Mouse (Mus musculus) hindbrain, embryonic 14.5 days (tissue): ENCODE results near the gene Lrrc20. TPM values are rescaled to one million over a fixed set of nuclear protein-coding genes. Genes with fewer than 3 reads are reported as not detected.
"Not testable (repeated sequence)": the region's sequence is repeated elsewhere in the genome, so short reads cannot be mapped to it uniquely, and the experiment has no call there.

Experiments used
- ATAC-seq: fragments of 200-750 bp; cut with Nextera tagmentation; 2 replicates; pipeline ENCODE4 v1.8.0; 2017; ENCODE audit warnings: moderate number of reproducible peaks, mild to moderate bottlenecking, moderate TSS enrichment, moderate library complexity; ENCODE audit not compliant: low FRiP score
- DNase-seq: peaks from one replicate; pipeline ENCODE4 v3.0.0-alpha.2; 2015; ENCODE audit warnings: low spot score
- H3K27ac ChIP-seq: fragments of 300-500 bp; sonication (generic); 2 replicates; pipeline ENCODE4 v1.5.1; 2014; ENCODE audit warnings: mild to moderate bottlenecking, moderate library complexity
- H3K27me3 ChIP-seq: fragments of 300-500 bp; sonication (generic); 2 replicates; pipeline ENCODE4 v1.6.1; 2014; ENCODE audit warnings: mild to moderate bottlenecking, low read length, mixed read lengths; ENCODE audit not compliant: control insufficient read depth, insufficient read depth
- H3K36me3 ChIP-seq: fragments of 300-500 bp; sonication (generic); replicated peaks from 2 replicates; pipeline ENCODE4 v1.6.1; 2014; ENCODE audit not compliant: control insufficient read depth, insufficient read depth
- H3K4me1 ChIP-seq: fragments of 300-500 bp; sonication (generic); replicated peaks from 2 replicates; pipeline ENCODE4 v1.6.1; 2014; ENCODE audit warnings: antibody characterized with exemption, low read length, mixed read lengths; ENCODE audit not compliant: control insufficient read depth, insufficient read depth
- H3K4me2 ChIP-seq: fragments of 300-500 bp; sonication (generic); replicated peaks from 2 replicates; pipeline ENCODE4 v1.6.1; 2014; ENCODE audit warnings: mild to moderate bottlenecking, moderate library complexity
- H3K4me3 ChIP-seq: fragments of 300-500 bp; sonication (generic); replicated peaks from 2 replicates; pipeline ENCODE4 v1.5.1; 2014; ENCODE audit warnings: mild to moderate bottlenecking, low read length
- H3K9ac ChIP-seq: fragments of 300-500 bp; sonication (generic); 2 replicates; pipeline ENCODE4 v1.6.1; 2014
- H3K9me3 ChIP-seq: fragments of 300-500 bp; sonication (generic); 2 replicates; pipeline ENCODE4 v1.6.1; 2016; ENCODE audit warnings: low read length; ENCODE audit not compliant: control insufficient read depth
- WGBS: fragments of 180-500 bp; shearing (Covaris S2); extraction: QIAGEN DNeasy Blood & Tissue Kit; methylation state at CpG from one replicate; pipeline ENCODE4 v1.1.7; 2014; 5-methylcytosine and 5-hydroxymethylcytosine counted together
- polyA plus RNA-seq: library from polyadenylated mRNA; unstranded; fragments of >200 nt; fragmentation: Nextera tagmentation; extraction: Ambion mirVana; gene quantifications from 2 replicates; pipeline ENCODE4 v1.2.1, GENCODE M21; 2014

Gene Lrrc20
- polyA plus RNA-seq, 1 experiment from 2014 or later = 15.1 TPM

GRCm38 (mm10) chr10:61608233-61608632, 132.6 kb downstream of the Lrrc20 start:
- Histone ChIP-seq H3K27ac (no peak overlapping the region), H3K4me1 (no peaks in the 10 kb centered on the region), H3K9me3 (no peaks in the 10 kb centered on the region), H3K4me2 (no peak overlapping the region), H3K9ac (no peak overlapping the region), H3K27me3 (no peaks in the 10 kb centered on the region), H3K4me3 (no peak overlapping the region), H3K36me3 (no peaks in the 10 kb centered on the region)
- ATAC-seq = no peak
- no peak for DNase-seq

DNA sequence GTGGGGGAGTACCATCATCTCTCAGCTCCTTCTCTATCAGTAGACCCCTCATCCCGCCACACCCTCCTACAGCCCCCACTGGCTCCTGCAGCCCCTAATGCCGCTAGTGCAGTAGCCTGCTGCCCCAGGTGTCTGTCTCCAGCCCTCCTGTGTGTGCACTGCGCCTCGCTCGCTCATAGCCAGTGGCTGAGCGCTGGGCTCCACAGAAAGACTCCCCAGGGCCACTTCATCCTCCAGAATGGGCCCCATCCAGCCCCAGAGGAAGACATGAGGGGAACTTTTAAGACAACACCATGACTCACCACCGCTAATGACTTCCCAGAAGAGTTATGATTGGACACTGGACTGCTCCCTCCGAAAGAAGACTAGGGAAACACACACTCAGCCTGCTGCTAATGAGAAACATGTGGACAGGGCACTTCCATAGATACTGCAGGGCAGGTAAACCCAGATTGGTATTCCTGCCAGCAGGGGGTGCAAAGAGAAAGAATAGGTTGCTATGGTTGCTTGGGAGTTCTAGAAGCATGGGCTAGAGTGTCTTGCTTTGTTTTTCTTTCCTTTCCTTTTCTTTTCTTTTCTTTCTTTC, 135.1 kb downstream of the Lrrc20 start:
- 78% methylated on average over 8 of the region's 8 CpGs for WGBS
- H3K27me3 ChIP-seq = no peaks in the 10 kb centered on the region
- H3K27ac ChIP-seq = no peak overlapping the region

DNA sequence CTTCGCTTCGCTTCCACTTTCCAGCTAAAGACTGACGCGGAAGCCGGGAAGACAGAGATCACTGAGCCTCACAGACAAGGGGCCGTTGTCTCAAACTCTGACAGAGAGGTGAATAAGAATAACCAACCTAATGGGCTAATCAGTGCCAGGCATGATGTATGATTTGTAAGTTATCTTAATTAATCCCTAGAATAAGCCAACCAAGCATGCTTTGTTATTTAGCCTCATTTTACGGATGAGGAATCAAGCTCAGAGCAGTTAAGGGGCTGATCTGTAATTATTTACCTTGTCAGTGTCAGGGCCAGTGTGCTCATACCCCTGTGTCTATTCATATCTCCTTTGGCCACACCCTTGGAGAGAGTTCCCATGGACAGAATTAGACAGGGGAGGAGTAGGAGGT, 138.7 kb downstream of the Lrrc20 start:
- Histone ChIP-seq H3K9me3 (0 out of 2 replicates have a peak, but pooled peaks cover 3% of the 10 kb centered on the region), H3K27me3 (no peaks in the 10 kb centered on the region), H3K27ac (no peak overlapping the region), H3K4me3 (no peak overlapping the region), H3K4me1 (no peaks in the 10 kb centered on the region), H3K4me2 (no peak overlapping the region), H3K36me3 (no peaks in the 10 kb centered on the region), H3K9ac (no peak overlapping the region)
- 81% methylated on average over 7 of the region's 7 CpGs for WGBS
- ATAC-seq (no peak), DNase-seq (no peak)

More for the DNA sequence above, 135.1 kb downstream of the Lrrc20 start:
- no peak for ATAC-seq
- H3K36me3 ChIP-seq = no peaks in the 10 kb centered on the region
- no peaks in the 10 kb centered on the region for H3K9me3 ChIP-seq
- no peak for DNase-seq
- no peaks in the 10 kb centered on the region for H3K4me1 ChIP-seq
- no peak overlapping the region for H3K4me3 ChIP-seq
- H3K9ac ChIP-seq = no peak overlapping the region
- no peak overlapping the region for H3K4me2 ChIP-seq

GRCm38 (mm10) chr10:61618528-61618927, 142.9 kb downstream of the Lrrc20 start:
- no peak overlapping the region for H3K4me2 ChIP-seq
- no peak for ATAC-seq
- no peak overlapping the region for H3K9ac ChIP-seq
- no peaks in the 10 kb centered on the region for H3K36me3 ChIP-seq
- H3K4me1 ChIP-seq = no peaks in the 10 kb centered on the region
- H3K4me3 ChIP-seq = no peak overlapping the region
- no peak overlapping the region for H3K27ac ChIP-seq
- DNase-seq = no peak
- H3K9me3 ChIP-seq = 0 out of 2 replicates have a peak, but pooled peaks cover 3% of the 10 kb centered on the region
- no peaks in the 10 kb centered on the region for H3K27me3 ChIP-seq
- 85% methylated on average over 2 of the region's 2 CpGs for WGBS

DNA sequence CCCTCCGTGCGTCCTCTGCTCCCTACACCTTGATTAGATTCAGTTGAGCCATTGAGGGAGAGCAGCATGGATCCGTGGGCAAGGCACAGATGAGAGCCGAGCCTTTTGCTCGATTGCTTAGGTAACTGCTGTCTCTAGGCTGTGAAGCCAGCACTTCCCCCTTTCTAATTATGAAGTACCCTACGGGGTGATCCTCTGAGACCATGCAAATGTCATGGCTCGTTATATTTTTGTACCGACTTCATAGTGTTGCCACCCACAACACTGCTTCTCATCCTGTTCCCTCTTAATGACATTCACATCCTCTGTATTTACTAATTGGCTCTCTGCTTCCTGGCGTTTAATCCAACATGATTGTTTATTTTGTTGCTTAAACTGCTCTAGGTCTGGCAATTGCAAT, 146.1 kb downstream of the Lrrc20 start:
- Histone ChIP-seq H3K9ac (no peak overlapping the region), H3K36me3 (no peaks in the 10 kb centered on the region), H3K27ac (no peak overlapping the region), H3K4me3 (no peak overlapping the region), H3K9me3 (0 out of 2 replicates have a peak, but pooled peaks cover 3% of the 10 kb centered on the region), H3K4me2 (no peak overlapping the region), H3K27me3 (peaks cover 23% of the 10 kb centered on the region), H3K4me1 (peaks cover 14% of the 10 kb centered on the region; the same call in 1 of the 2 replicates)
- ATAC-seq = no peak
- no peak for DNase-seq
- 53% methylated on average over 9 of the region's 9 CpGs for WGBS

GRCm38 (mm10) chr10:61623874-61624273, 148.3 kb downstream of the Lrrc20 start:
- WGBS = 77% methylated on average over 3 of the region's 3 CpGs
- H3K4me3 ChIP-seq, H3K36me3 ChIP-seq, H3K9ac ChIP-seq, H3K4me2 ChIP-seq, H3K9me3 ChIP-seq, DNase-seq, H3K27ac ChIP-seq, ATAC-seq: not testable (repeated sequence)
- Histone ChIP-seq H3K4me1 (peaks cover 14% of the 10 kb centered on the region; the same call in 1 of the 2 replicates), H3K27me3 (peaks cover 31% of the 10 kb centered on the region)

DNA sequence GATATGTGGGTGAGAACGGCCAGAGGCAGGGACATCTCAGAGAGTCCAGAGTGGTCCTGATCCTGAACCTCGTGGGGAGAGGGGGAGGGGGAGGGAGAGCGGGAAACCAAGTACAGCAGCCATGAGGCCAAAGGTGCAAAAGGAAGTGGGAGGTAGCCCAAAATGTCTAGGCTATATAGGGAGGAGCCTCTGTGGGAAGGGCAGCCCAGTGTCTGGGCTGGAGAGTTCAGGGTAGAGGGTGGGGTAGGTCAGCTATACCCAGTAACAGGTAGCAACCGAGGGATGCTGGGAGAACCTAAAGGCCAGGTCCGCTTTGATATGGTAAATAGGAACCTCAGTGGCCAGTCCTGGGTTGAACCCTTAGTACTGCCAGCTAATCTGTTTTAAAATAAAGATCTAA, 149.2 kb downstream of the Lrrc20 start:
- Histone ChIP-seq H3K4me3 (peak overlapping the region; percentile 41; the same call in 1 of the 2 replicates), H3K27ac (no peak overlapping the region), H3K27me3 (peaks cover 31% of the 10 kb centered on the region), H3K9me3 (no peaks in the 10 kb centered on the region), H3K9ac (peak overlapping the region; percentile 62), H3K4me2 (peak overlapping the region; percentile 86), H3K4me1 (peaks cover 14% of the 10 kb centered on the region; the same call in 1 of the 2 replicates), H3K36me3 (no peaks in the 10 kb centered on the region)
- DNase-seq (no peak), ATAC-seq (no peak)
- WGBS = 29% methylated on average over 5 of the region's 5 CpGs

DNA sequence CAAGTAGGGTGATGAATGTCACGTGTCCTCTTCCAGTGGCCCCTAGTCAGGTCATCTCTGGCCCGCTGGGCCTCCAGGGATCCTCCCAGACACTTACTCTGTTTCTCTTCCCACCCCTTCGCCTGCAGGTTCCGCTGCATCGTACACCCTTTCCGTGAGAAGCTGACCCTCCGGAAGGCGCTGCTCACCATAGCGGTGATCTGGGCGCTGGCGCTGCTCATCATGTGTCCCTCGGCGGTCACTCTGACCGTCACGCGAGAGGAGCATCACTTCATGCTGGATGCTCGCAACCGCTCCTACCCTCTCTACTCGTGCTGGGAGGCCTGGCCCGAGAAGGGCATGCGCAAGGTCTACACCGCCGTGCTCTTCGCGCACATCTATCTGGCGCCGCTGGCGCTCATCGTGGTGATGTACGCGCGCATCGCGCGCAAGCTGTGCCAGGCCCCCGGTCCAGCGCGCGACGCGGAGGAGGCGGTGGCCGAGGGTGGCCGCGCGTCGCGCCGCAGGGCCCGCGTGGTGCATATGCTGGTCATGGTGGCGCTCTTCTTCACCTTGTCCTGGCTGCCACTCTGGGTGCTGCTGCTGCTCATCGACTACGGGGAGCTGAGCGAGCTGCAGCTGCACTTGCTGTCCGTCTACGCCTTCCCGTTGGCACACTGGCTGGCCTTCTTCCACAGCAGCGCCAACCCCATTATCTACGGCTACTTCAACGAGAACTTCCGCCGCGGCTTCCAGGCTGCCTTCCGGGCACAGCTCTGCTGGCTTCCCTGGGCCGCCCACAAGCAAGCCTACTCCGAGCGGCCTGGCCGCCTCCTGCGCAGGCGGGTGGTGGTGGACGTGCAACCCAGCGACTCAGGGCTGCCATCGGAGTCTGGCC, 150.0 kb downstream of the Lrrc20 start:
- WGBS = 4% methylated on average over 73 of the region's 74 CpGs
- peak; percentile 79 for ATAC-seq
- peak; percentile 57 for DNase-seq
- H3K4me1 ChIP-seq = peaks cover 14% of the 10 kb centered on the region; the same call in 1 of the 2 replicates
- peak overlapping the region; percentile 62 for H3K9ac ChIP-seq
- H3K27ac ChIP-seq = no peak overlapping the region
- H3K4me2 ChIP-seq = peak overlapping the region; percentile 86
- peak overlapping the region; percentile 41 for H3K4me3 ChIP-seq
- peaks cover 31% of the 10 kb centered on the region for H3K27me3 ChIP-seq
- H3K36me3 ChIP-seq = no peaks in the 10 kb centered on the region
- no peaks in the 10 kb centered on the region for H3K9me3 ChIP-seq

DNA sequence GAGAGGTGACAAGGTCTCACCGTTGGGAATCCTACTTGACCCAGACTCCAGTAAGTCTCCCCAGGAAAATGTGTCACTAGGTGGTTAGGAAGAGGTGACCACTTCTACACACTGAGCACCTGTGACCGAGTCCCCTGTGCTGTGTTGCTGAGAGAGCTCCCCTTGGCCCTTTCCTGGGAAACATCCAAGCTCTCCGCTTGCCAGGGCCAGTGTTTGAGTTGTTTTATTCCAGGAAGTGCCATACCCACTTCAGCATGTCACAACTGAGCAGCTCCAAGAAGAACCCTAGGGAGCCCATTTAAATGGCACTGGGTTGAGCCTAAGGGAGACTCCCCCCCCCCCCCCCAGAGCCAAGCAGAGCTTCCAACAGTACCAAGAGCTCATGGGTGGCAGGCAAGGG, 150.9 kb downstream of the Lrrc20 start:
- H3K4me3 ChIP-seq = no peak overlapping the region
- H3K36me3 ChIP-seq = no peaks in the 10 kb centered on the region
- no peak overlapping the region for H3K4me2 ChIP-seq
- peaks cover 14% of the 10 kb centered on the region; the same call in 1 of the 2 replicates for H3K4me1 ChIP-seq
- no peaks in the 10 kb centered on the region for H3K9me3 ChIP-seq
- peaks cover 31% of the 10 kb centered on the region for H3K27me3 ChIP-seq
- no peak for DNase-seq
- 79% methylated on average over 3 of the region's 3 CpGs for WGBS
- no peak overlapping the region for H3K27ac ChIP-seq
- no peak overlapping the region for H3K9ac ChIP-seq
- ATAC-seq = no peak
